Mouse (Mus musculus): ENCODE results near the gene Tut4. TPM values are rescaled to one million over a fixed set of nuclear protein-coding genes. Genes with fewer than 3 reads are reported as not detected.

Tut4 gene
- polyA plus RNA-seq, 1 experiment from 2014 or later, result 105 TPM

GRCm38 (mm10) chr4:108578840-108579742, 119.9 kb downstream of the Tut4 start, which contains the start of the genes Prpf38a and Orc1:
Prpf38a (minus strand) TSS chr4:108579336.
Orc1 (plus strand) TSS chr4:108579423.
- under 1% methylated on average over 64 of the region's 64 CpGs for WGBS
- DNase-seq (ENCODE audit: low spot score), result peak; percentile 100
- H3K4me2 ChIP-seq (replicated peaks; ENCODE audit: low read depth, low read length), result peak within 1 kb of the TSS; percentile 60

GRCm38 (mm10) chr4:108579743-108580411, 120.7 kb downstream of the Tut4 start:
- 0 out of 2 replicates have a peak, but pooled peaks cover 2% of the 10 kb centered on the region for H3K4me1 ChIP-seq (replicated peaks; ENCODE audit: control insufficient read depth, insufficient read depth, low read length)
- H3K9me3 ChIP-seq (ENCODE audit: control insufficient read depth, low read length), result no peaks in the 10 kb centered on the region
- ATAC-seq (ENCODE audit: low FRiP score) (no peak), DNase-seq (ENCODE audit: low spot score) (no peak)
- H3K4me3 ChIP-seq (ENCODE audit: low read depth, low read length), result peak overlapping the region; percentile 55
- H3K27ac ChIP-seq (ENCODE audit: low read depth, low read length), result peak overlapping the region; percentile 19; the same call in 1 of the 2 replicates
- peak overlapping the region; percentile 60 for H3K4me2 ChIP-seq (replicated peaks; ENCODE audit: low read depth, low read length)
- H3K36me3 ChIP-seq (ENCODE audit: control insufficient read depth, insufficient read depth, low read length), result peaks cover 1% of the 10 kb centered on the region; the same call in 1 of the 2 replicates
- WGBS, result 1% methylated on average over 16 of the region's 16 CpGs
- peak overlapping the region; percentile 57 for H3K9ac ChIP-seq (ENCODE audit: low read depth, low read length)
- H3K27me3 ChIP-seq (ENCODE audit: control insufficient read depth, insufficient read depth, low read length), result no peaks in the 10 kb centered on the region

More at GRCm38 (mm10) chr4:108578840-108579742, 119.9 kb downstream of the Tut4 start, which contains the start of the genes Prpf38a and Orc1:
- Histone ChIP-seq H3K4me3 (ENCODE audit: low read depth, low read length) (peak within 1 kb of the TSS; percentile 55), H3K9me3 (ENCODE audit: control insufficient read depth, low read length) (no peaks in the 10 kb centered on the region), H3K36me3 (ENCODE audit: control insufficient read depth, insufficient read depth, low read length) (peaks cover 2% of the 10 kb centered on the region; the same call in 1 of the 2 replicates), H3K27me3 (ENCODE audit: control insufficient read depth, insufficient read depth, low read length) (no peaks in the 10 kb centered on the region), H3K27ac (ENCODE audit: low read depth, low read length) (peak within 1 kb of the TSS; percentile 24), H3K4me1 (replicated peaks; ENCODE audit: control insufficient read depth, insufficient read depth, low read length) (0 out of 2 replicates have a peak, but pooled peaks cover 2% of the 10 kb centered on the region), H3K9ac (ENCODE audit: low read depth, low read length) (peak within 1 kb of the TSS; percentile 57)
- peak; percentile 99 for ATAC-seq (ENCODE audit: low FRiP score)

GRCm38 (mm10) chr4:108593376-108593775, 134.2 kb downstream of the Tut4 start:
- DNase-seq (ENCODE audit: low spot score) (no peak), ATAC-seq (ENCODE audit: low FRiP score) (no peak)
- Histone ChIP-seq H3K4me3 (ENCODE audit: low read depth, low read length) (no peak overlapping the region), H3K4me1 (replicated peaks; ENCODE audit: control insufficient read depth, insufficient read depth, low read length) (no peaks in the 10 kb centered on the region), H3K27ac (ENCODE audit: low read depth, low read length) (no peak overlapping the region), H3K27me3 (ENCODE audit: control insufficient read depth, insufficient read depth, low read length) (no peaks in the 10 kb centered on the region), H3K36me3 (ENCODE audit: control insufficient read depth, insufficient read depth, low read length) (no peaks in the 10 kb centered on the region), H3K9me3 (ENCODE audit: control insufficient read depth, low read length) (no peaks in the 10 kb centered on the region), H3K9ac (ENCODE audit: low read depth, low read length) (no peak overlapping the region), H3K4me2 (replicated peaks; ENCODE audit: low read depth, low read length) (no peak overlapping the region)
- 97% methylated on average over 2 of the region's 2 CpGs for WGBS

GRCm38 (mm10) chr4:108595785-108596184, 136.6 kb downstream of the Tut4 start:
- ATAC-seq (ENCODE audit: low FRiP score), result no peak

GRCm38 (mm10) chr4:108598306-108598705, 139.1 kb downstream of the Tut4 start:
- H3K27ac ChIP-seq (ENCODE audit: low read depth, low read length), result no peak overlapping the region
- ATAC-seq (ENCODE audit: low FRiP score), result no peak
- DNase-seq (ENCODE audit: low spot score), result no peak
- no peaks in the 10 kb centered on the region for H3K4me1 ChIP-seq (replicated peaks; ENCODE audit: control insufficient read depth, insufficient read depth, low read length)
- H3K9me3 ChIP-seq (ENCODE audit: control insufficient read depth, low read length), result no peaks in the 10 kb centered on the region
- H3K4me2 ChIP-seq (replicated peaks; ENCODE audit: low read depth, low read length), result no peak overlapping the region
- no peak overlapping the region for H3K9ac ChIP-seq (ENCODE audit: low read depth, low read length)
- H3K36me3 ChIP-seq (ENCODE audit: control insufficient read depth, insufficient read depth, low read length), result peaks cover 6% of the 10 kb centered on the region; the same call in 1 of the 2 replicates
- WGBS, result 94% methylated on average over 4 of the region's 4 CpGs
- H3K27me3 ChIP-seq (ENCODE audit: control insufficient read depth, insufficient read depth, low read length), result no peaks in the 10 kb centered on the region
- no peak overlapping the region for H3K4me3 ChIP-seq (ENCODE audit: low read depth, low read length)

More at GRCm38 (mm10) chr4:108595785-108596184, 136.6 kb downstream of the Tut4 start:
- H3K27me3 ChIP-seq (ENCODE audit: control insufficient read depth, insufficient read depth, low read length), result no peaks in the 10 kb centered on the region
- H3K4me2 ChIP-seq (replicated peaks; ENCODE audit: low read depth, low read length), result no peak overlapping the region
- 97% methylated on average over 1 of the region's 1 CpGs for WGBS
- no peak overlapping the region for H3K27ac ChIP-seq (ENCODE audit: low read depth, low read length)
- H3K9ac ChIP-seq (ENCODE audit: low read depth, low read length), result no peak overlapping the region
- H3K36me3 ChIP-seq (ENCODE audit: control insufficient read depth, insufficient read depth, low read length), result peaks cover 1% of the 10 kb centered on the region; the same call in 1 of the 2 replicates
- H3K4me3 ChIP-seq (ENCODE audit: low read depth, low read length), result no peak overlapping the region
- no peaks in the 10 kb centered on the region for H3K4me1 ChIP-seq (replicated peaks; ENCODE audit: control insufficient read depth, insufficient read depth, low read length)
- DNase-seq (ENCODE audit: low spot score), result no peak
- H3K9me3 ChIP-seq (ENCODE audit: control insufficient read depth, low read length), result no peaks in the 10 kb centered on the region

GRCm38 (mm10) chr4:108601870-108602269, 142.6 kb downstream of the Tut4 start:
- H3K4me2 ChIP-seq (replicated peaks; ENCODE audit: low read depth, low read length), result no peak overlapping the region
- no peak overlapping the region for H3K27ac ChIP-seq (ENCODE audit: low read depth, low read length)
- no peaks in the 10 kb centered on the region for H3K27me3 ChIP-seq (ENCODE audit: control insufficient read depth, insufficient read depth, low read length)
- H3K9ac ChIP-seq (ENCODE audit: low read depth, low read length), result no peak overlapping the region
- no peaks in the 10 kb centered on the region for H3K9me3 ChIP-seq (ENCODE audit: control insufficient read depth, low read length)
- no peaks in the 10 kb centered on the region for H3K4me1 ChIP-seq (replicated peaks; ENCODE audit: control insufficient read depth, insufficient read depth, low read length)
- 98% methylated on average over 7 of the region's 7 CpGs for WGBS
- no peak overlapping the region for H3K4me3 ChIP-seq (ENCODE audit: low read depth, low read length)
- DNase-seq (ENCODE audit: low spot score) (no peak), ATAC-seq (ENCODE audit: low FRiP score) (no peak)
- peaks cover 6% of the 10 kb centered on the region; the same call in 1 of the 2 replicates for H3K36me3 ChIP-seq (ENCODE audit: control insufficient read depth, insufficient read depth, low read length)

- Histone ChIP-seq H3K27me3 (ENCODE audit: control insufficient read depth, insufficient read depth, low read length) (no peaks in the 10 kb centered on the region), H3K36me3 (ENCODE audit: control insufficient read depth, insufficient read depth, low read length) (no peaks in the 10 kb centered on the region), H3K27ac (ENCODE audit: low read depth, low read length) (no peak overlapping the region), H3K4me1 (replicated peaks; ENCODE audit: control insufficient read depth, insufficient read depth, low read length) (no peaks in the 10 kb centered on the region), H3K4me2 (replicated peaks; ENCODE audit: low read depth, low read length) (no peak overlapping the region), H3K9ac (ENCODE audit: low read depth, low read length) (no peak overlapping the region), H3K9me3 (ENCODE audit: control insufficient read depth, low read length) (no peaks in the 10 kb centered on the region), H3K4me3 (ENCODE audit: low read depth, low read length) (no peak overlapping the region)
- no peak for DNase-seq (ENCODE audit: low spot score)
- WGBS, result 92% methylated on average over 3 of the region's 3 CpGs
- ATAC-seq (ENCODE audit: low FRiP score), result no peak
These were observed 149.4 kb downstream of the Tut4 start for GRCm38 (mm10) chr4:108608651-108609050.
